Mouse (Mus musculus): Measurements from ENCODE around the gene Rel.
"Not testable (repeated sequence)": the region's sequence is repeated elsewhere in the genome, so short reads cannot be mapped to it uniquely, and the experiment has no call there.

Rel gene

DNA sequence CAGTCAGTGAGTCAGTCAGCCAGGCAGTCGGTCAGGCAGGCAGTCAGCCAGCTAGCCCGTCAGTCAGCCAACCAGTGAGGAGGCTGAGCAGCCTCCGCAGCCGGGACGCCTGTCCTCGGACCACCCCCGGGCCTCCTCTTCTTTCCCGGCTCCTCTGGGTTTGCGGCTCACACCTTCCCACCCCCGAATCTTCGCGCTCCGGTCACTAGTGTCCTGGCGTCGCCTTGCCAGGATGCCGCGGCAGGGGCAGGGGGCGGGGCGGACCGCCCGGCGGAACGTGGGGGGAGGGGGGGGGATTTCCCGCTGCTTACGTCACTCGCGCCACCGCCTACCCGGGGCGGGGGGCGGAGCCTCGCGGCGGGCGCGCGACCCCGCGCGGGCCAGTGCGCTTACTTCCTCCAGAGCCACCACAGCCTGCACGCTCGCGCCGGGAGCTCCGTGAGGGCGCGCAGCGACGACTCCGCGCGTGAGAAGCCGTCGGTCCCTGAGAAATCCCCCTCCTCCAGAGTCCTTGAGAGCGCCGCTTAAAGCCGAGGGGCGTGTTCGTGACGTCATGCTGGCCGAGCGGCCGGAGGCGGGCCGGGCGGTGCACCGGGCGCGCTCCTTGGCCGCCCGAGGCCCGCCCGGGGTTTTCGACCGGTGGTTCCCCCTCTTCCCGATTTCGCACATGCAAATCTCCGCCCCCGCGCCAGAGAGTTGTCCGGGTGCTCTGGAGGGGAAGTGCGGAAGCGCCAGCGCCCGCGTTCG, at the start of gene Rel:
TSS of gene Rel (minus strand) at position 211 of the 747 bp plus-strand sequence.
- peak; percentile 81 for DNase-seq (ENCODE audit: low spot score)

DNA sequence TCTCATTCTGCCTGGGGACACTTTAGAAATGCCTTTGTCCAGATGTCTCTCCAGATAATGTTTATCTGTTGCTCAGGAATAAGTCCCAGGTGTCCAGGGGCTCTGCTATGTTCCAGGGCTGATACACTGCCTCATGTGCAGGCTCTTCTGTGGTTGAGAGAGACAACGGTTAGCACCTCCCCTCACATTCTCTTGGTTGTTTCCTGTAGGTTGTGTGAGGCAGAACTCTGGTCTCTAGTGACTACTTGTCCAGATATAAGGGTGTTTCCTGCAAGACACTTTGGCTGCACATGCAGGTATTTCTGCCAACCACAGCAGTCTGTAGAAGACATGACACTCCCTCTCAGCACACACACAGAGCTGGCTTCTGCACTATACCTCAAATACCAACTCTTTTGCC, 48.0 kb upstream of the Rel start:
- no peak for DNase-seq (ENCODE audit: low spot score)

DNA sequence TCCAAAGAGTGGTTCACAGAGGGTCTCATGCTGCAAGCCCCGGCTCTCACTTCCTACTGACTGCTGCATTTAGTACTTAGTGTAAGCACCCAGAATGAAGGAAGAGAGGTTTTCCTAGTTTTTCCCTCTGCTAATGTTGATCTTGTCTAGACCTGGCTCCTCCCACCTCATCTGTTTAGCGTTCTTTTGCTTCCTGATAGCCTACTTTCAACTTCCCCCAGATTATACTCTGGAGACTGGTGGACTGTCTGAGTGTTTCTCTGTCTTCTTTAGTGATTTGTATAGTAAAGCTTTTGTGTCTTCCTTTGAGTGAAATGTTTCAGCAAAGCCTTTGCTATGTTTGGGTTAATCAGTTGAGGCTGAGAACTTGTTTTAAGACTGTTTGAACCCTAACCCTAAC, 40.0 kb upstream of the Rel start:
- DNase-seq (ENCODE audit: low spot score), result no peak

DNA sequence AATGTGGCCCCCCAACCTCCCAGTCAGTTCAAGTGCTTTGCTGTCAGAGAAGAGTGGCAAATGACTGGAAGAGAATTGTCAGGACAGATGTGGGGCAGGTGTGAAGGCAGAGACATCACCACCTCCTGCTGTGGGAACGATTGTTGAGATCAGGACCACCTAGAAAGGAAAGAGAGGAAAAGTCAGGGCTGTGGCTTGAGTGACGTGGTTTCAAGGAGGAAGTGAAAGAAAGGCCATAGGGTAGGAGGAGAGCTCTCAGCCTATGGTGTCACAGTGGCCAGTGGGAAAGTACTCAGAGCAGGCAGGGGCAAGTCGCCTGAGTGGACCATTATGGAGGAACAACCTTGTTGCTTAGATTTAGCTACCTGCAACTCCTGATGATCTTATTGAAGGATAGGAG, 34.9 kb upstream of the Rel start:
- DNase-seq (ENCODE audit: low spot score), result no peak

DNA sequence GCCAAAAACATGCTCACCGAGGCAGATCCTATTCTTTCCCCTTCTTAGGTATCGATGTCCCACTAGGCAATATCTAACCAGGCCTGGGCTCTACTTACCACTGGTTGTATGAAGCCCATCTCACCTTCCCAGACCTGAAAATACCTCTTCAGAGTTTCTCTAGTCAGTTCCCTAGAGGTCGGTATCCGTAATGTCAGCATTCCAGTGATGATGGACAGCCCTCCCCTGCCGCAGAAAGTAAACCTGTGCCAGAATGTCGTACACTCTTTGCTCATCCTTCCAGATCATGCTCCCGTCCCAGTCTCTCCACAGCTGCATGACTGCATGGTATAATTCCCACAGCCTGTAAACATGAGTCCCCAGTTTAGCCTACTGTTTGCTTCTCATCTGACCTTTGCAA, 32.4 kb upstream of the Rel start:
- no peak for DNase-seq (ENCODE audit: low spot score)

DNA sequence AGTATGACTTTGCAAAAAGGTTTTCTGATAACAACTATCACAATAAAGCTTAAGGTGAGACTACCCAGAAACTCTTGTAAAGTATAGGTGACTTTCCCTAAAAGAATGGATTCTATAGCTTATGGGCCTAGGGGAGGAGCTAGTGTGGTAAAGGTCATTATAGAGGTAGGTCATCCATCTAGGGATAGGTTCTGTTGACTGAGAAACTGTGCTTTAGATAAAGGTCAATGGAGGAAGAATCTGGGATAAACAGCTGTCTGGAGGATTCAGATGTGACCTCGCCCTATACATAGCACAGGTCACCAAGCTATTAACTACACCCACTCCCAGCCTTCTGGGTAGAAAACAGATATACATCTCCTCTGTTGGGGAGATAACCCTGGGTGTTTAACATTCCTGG, 31.5 kb upstream of the Rel start:
- no peak for DNase-seq (ENCODE audit: low spot score)

DNA sequence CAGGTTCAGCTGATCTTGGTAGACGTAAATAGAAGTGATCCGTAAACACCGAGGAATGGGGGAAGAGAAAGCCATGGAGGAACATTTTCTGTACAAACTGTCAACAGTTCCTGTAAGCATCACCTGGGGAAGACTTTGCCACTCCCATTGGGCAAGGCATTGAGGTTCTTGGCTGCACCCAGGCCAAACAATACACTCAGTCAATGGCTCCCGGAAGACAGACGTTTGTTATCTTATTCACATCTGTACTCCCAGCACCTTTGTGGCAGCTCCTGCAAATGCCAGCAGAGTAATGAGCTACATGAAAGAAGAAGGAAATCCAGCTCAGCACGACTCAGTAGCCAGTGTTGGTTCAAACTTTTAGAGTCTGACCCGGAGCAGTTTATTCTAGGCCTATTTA, 31.1 kb upstream of the Rel start:
- DNase-seq (ENCODE audit: low spot score), result no peak

DNA sequence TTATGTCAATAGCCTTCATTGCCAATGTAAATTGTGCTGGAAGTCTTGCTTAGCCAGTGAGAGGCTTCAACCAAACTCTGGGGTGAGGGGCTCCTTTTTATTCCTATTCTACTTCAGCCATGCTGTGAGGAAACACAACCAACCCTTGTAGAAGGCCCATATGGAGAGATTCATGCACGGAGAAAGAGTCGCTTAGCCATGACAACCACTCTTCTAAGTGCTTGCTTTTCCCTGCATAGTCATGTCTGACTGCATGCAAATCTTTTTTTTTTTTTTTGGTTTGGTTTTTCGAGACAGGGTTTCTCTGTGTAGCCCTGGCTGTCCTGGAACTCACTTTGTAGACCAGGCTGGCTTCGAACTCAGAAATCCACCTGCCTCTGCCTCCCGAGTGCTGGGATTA, 12.9 kb upstream of the Rel start:
- not testable (repeated sequence) for DNase-seq (ENCODE audit: low spot score)

DNA sequence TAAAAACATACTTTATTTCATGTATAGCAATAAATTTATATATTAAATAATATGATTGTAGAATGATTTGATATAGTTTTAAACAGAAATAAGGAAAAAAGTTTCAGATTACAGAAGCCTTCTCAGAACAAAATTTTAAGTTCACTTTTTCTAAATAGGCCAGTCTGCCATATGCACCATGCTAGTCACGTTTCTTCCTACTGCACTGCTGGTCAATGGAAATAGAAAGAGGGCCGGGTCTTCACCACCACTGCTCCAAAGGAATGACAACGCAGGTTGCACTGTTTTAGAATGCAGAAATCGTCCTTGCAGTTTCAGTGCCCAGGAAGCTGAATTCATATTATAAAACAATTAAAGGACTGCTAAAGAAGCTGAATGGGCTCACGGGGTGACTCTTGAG, 12.3 kb upstream of the Rel start:
- no peak for DNase-seq (ENCODE audit: low spot score)

DNA sequence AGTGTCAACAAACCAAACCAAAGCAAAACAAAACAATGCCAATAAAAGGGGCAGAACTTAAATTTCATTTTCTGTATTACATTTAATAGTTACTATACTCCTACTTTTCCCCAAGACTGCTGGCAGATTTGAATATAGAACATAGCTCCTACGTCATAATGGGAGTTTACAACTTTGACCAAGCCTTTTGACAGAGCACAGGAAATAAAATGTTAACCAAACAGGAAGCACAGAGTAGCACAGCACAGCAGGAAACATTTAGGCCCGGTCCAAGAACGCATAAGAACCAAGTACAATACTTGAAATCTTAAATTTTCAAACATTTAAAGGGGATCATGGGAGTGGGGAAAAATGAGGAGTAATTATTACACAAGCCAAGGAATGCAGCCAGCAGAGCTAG, 11.3 kb upstream of the Rel start:
- no peak for DNase-seq (ENCODE audit: low spot score)

DNA sequence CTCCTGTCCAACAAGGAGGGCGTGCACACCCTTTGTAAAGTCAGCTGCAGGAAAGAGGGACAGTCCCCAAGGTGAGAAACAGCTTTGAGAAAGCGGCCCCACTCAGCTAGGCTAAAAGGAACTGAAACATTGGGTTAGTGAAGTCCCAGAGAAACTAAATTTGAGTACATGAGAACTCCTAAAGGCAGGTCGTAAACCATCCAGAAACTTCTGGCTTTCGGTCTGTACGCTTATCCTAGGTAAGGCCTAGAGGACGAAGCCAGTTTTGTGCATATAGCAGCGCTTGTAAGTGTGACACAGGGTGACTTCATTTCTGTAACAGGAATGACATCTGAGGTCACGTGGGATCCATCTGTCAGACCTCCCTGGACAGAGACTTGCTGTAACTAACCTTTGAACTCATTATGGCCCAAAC, 8.0 kb upstream of the Rel start:
- DNase-seq (ENCODE audit: low spot score), result no peak

DNA sequence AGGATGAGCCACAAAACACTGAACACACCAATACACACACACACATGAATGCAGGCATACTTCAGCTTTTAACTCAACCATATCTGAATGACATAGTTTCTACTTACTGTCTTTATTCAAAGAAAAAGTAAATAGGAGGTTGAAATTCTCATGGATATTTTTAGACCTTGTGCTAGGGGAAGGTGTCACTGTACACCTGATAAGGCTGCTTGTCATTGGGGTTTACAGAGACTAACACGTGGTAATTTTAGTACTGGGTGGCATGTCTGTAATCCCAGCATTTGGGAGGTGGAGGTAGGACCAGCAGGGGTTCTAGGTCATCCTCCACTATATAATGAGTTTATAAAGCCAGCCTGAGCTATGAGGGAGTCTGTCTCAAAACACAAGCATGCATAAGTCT, 1.7 kb upstream of the Rel start:
- DNase-seq (ENCODE audit: low spot score), result no peak

DNA sequence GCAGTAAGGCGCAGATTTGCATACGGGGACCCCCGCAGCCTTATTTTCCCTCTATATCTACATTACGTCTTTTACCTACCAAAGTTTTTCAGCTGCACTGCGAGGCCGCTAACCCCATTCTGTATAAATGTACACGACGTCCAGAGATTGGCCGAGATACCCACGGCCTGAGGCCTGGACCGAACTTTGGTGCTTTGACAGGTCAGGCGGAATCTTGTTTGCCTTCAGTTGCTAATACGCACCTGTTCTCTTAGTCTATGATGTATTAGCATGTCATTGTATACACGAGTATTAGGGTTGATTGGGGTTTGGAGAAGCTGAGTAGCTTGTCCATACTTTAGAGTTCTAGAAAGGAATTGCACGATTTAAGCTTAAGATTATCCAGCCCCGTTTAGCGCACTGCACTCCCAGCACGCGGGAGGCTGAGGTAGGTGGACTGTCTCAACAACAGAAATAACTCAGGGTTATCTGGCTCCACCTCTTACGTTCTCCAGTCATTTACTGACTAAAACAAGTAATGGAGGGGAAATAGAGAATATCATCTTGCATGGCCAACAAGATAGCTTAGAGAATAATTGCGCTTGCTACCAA, 832 bp upstream of the Rel start:
- DNase-seq (ENCODE audit: low spot score), result no peak

DNA sequence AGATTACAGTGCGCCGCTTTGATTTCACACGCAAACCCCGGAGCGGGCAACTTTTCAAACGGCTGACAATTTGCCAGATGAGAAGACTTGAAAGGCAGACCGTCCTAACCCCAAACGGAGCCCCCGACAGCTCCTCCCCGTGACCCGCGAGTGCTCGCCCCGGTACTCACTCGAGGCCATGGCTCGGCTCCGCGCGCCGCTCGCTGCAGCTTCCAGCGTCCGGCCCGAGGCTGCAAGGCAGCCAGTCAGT, 335 bp downstream of the Rel start:
- DNase-seq (ENCODE audit: low spot score), result no peak

DNA sequence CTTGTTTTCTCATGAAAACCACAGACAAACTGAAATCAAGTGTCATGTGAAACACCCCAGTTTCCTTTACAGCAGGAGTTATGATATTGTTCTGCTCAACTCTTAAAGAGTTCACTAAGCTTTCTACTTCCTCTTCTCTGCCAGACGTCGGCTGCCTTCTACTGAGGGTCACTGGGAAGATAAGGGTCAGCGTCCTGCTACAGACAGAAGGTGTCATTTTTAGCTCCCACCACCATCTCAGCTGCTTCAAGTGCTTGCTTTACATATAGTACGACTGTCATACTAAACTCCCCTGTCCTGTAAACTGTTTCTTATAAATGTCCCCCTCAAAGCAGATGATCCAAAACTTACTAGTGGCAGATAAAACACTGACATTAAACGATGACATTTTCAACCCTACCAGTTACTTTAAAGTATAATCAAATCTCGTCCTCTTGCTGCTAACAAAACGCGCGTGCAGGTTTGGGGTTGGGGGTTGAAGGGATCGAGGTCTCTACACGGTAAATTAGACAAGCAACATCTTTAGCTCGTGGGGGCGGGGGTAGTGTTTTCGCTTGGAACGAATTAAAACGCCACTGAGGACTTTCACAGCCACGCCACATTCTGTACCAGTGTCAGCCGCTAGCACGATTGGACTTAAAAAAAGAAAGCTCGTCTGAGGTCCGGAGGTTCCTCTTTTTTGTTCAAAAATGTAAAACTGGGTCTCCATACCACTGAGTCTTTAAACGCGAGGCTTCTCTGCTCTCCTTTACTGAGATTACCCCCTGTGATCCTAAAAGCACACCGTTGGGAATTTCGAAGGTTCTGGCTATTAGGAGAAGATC, 872 bp downstream of the Rel start:
- DNase-seq (ENCODE audit: low spot score), result no peak

DNA sequence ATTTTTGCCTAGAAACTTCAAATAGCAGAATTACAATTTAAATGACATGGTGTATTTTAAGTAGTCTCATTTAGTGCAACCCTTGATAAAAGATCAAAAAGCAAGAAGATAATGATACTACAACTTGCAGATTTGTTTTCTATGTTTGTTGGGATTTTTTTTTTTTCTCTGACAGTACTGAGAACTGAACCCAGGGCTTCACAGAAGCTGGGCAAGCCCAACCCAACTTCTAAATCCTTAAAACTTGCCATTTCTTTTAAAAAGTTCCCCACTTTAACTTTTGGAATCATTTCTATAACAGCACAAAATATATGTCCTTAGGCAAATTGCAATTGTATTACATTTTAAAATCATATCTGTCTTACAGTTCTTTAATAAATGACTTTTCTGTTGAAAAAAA, 1.7 kb downstream of the Rel start:
- DNase-seq (ENCODE audit: low spot score), result no peak

DNA sequence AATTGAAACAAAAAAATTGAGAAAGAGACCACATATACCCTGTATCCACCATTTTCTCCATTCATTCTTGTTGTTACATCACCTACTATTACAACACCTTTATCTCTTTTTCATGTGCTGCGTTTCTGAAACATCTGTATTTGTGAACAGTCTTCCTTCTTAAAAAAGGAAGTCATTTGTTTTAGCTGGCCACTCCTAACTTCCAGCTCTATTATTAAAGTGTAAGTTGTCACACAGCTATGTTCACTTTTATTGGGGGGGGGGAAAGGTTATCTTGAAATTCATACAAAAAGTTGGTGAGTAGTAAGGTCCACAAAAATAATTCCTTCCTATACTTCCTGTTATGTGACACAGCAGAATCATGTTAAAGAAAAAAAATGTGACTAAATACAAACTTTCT, 2.8 kb downstream of the Rel start:
- DNase-seq (ENCODE audit: low spot score), result no peak

DNA sequence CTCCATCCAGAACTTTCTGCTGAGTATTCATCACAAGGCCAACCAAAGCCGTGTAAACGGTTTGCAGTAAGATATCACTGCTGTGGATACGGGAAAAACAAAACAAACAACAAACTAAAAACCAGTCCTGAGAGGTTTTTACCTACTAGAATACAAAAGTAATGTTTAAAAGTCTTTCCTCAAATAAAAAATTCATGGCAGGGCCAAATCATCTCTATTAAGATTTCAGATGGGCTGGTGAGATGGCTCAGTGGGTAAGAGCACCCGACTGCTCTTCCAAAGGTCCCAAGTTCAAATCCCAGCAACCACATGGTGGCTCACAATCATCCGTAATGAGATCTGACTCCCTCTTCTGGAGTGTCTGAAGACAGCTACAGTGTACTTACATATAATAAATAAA, 3.4 kb downstream of the Rel start:
- DNase-seq (ENCODE audit: low spot score), result not testable (repeated sequence)

DNA sequence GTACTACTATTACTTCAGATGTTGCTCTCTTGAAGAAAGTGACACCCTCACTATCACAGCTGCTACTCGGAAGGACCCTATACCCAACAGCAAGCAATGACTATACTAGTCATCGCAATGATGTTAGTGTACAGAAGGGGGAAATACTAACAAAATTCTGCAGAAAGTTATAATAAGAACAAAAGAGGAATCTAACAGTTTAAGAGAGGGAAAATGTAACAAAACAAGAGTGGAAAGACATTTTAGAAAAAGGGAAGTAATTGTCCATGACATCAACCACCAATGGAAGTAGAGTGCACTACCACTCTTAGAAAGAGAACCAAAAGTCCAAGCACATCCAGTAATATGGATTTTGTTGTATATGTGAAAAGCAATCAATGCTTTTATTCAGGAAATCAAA, 8.1 kb downstream of the Rel start:
- DNase-seq (ENCODE audit: low spot score), result no peak

DNA sequence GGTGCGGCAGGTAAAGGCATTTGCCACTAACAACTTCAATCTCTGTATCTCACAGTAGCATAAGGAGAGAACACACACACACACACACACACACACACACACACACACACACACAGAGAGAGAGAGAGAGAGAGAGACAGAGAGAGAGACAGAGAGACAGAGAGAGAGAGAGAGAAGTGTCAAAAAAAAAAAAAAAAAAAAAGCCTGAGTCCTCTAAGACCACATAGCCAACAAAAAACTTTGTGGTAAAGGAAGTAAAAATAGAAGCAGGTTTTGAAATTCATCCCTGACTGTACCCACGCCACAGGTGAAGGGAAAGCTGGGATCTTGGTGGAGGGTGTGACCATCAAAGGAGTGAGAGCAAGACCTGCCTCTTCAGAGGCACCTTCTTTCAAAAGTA, 12.6 kb downstream of the Rel start:
- no peak for DNase-seq (ENCODE audit: low spot score)

DNA sequence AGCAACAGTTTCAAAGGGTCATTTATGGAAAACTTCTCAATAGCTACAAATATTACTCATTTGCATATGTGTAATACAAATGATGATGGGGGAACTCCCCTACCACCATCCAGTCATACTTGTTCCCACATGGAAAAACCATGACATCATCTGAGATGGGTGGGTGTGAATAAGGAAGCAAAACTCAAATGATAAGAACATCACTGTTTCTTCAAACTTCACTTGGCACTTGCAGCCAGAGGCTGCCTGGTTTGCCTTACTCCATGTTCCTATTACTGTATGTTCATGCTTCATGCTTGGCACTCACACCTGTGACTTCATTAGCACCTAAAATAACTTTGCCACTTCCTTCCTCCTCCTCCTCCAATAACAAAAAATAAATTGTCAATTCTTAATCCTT, 16.4 kb downstream of the Rel start:
- DNase-seq (ENCODE audit: low spot score), result no peak

DNA sequence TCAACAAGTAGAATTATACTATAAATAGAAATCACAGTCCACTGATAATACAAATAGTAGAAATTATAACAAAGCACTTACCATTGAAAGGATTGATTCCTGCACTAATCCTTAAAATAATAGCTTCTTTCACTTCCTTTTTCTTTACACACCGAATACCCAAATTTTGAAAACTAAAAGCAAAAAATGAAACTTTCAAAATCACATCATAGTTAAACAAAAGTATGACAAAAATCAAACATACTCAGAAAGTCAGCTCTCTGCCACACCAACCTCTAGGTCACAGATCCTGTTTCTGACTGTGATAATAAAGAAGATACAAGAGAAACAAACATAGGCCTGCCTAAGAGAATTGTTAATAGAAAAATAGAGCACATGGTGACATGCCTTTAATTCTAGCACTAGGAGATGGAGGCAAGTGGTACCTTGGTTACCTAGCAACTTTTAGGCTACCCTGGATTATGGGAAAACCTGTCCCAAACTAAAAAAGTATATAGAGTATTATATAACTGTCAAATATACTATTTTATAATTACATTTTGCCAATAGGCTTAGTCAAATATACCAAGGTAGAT, 17.5 kb downstream of the Rel start:
- no peak for DNase-seq (ENCODE audit: low spot score)

DNA sequence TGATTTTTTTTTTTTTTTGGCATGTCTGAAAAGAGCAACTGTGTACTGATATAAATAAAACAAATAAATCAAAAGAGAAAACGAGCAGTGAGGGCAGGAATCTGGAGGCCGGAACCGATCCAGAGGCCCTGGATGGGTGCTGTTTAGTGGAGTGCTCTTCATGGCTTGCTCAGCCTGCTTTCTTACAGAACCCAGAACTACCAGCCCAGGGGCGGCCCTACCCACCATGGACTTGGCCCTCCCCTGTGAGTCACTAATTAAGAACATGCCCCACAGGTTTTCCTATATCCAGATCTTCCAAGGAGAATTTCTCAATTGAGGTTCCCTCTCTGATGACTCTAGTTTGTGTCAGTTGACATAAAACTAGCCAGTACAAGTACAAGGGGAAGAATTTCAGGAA, 24.7 kb downstream of the Rel start:
- DNase-seq (ENCODE audit: low spot score), result no peak

Data from layer of hippocampus, adult 9-10 months (tissue).